Mouse (Mus musculus) heart, adult 2 months (tissue): ENCODE measurements around the gene Nfatc2ip.

ENCODE experiments used
- CTCF ChIP-seq: fragments of 200-600 bp; IDR thresholded peaks from 2 replicates; pipeline ENCODE4 v1.8.1; 2022; ENCODE audit warnings: antibody characterized with exemption, mild to moderate bottlenecking, moderate library complexity
- EP300 ChIP-seq: fragments of 200-500 bp; IDR thresholded peaks from 2 replicates; pipeline ENCODE4 v1.6.1; 2011; ENCODE audit warnings: low read depth, low read length, control low read depth; ENCODE audit not compliant: insufficient read depth

- TF ChIP-seq CTCF (no peak), EP300 (no peak)
These were observed 57.0 kb downstream of the Nfatc2ip start for GRCm38 (mm10) chr7:126339521-126339971.
